Mouse (Mus musculus) brain, embryonic 14.5 days (tissue): ENCODE results near the gene Mrpl10. TPM values are rescaled to one million over a fixed set of nuclear protein-coding genes. Genes with fewer than 3 reads are reported as not detected.

Experiments
- DNase-seq: peaks from one replicate; pipeline ENCODE4 v3.0.0-alpha.2; 2011; ENCODE audit warnings: low read depth
- CTCF ChIP-seq: fragments of 200-500 bp; IDR thresholded peaks from 2 replicates; pipeline ENCODE4 v1.5.1; 2012; ENCODE audit warnings: inconsistent platforms, mild to moderate bottlenecking, moderate library complexity, borderline replicate concordance; ENCODE audit not compliant: insufficient read depth, insufficient read length; ENCODE audit errors: extremely low read depth
- POLR2A ChIP-seq: fragments of 200-500 bp; IDR thresholded peaks from 2 replicates; pipeline ENCODE4 v1.6.1; 2012; ENCODE audit warnings: mild to moderate bottlenecking, inconsistent platforms, borderline replicate concordance; ENCODE audit not compliant: poor library complexity, insufficient read depth, insufficient read length, severe bottlenecking; ENCODE audit errors: extremely low read depth
- polyA plus RNA-seq: library from polyadenylated mRNA; depleted of rRNA; stranded (reverse); fragments of >200 nt; gene quantifications from 2 replicates; pipeline ENCODE4 v1.2.3, GENCODE M21; 2012; rRNA removed

Mrpl10 gene
- polyA plus RNA-seq, result 60.4 and 68.8 TPM in 2 replicates

DNA sequence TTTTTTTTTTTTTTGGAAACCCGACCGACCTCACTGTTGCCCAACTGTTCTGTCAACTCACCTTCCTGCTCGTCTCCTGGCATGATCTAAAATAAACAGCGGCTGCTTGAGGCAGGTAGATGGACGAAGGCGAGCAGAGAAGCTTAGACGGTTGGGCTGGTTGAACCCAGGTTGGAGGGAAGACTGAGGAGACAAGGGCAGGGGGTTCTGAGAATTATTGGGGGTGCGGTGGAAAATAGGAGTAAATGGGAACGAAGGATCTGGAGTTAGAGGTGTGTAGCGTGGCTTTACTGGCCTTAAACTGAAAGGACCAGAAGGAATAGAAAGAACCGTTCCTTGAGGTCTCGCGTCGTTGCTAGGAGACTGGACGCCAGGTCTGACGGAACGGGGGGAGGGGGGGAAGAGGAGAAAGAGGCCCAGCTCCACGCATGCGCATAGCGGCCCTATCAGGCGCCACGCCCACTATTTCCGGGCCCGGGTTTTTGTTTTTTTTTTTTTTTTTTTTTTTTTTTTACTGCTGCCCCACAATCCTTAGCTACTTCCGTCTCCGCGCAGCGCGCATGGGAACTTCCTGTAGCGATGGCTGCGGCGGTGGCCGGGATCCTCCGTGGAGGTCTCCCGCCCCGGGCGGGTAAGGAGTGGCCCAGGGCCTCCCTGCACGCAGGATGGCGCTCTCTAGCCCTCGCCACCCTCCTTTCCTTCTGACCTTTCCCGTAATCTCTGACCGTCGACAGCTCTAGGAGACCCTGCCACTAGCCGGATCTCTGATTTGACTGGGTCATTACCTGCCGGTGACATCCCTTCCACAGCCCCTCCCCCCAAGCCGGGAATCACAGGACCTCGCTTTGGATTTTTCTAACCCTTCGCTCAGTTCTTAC, at the start of gene Mrpl10, which contains the start of gene Lrrc46:
Mrpl10 (plus strand) TSS at position 539 of the 878 bp plus-strand sequence.
Lrrc46 (minus strand) TSS at position 386 of the 878 bp plus-strand sequence.
- TF ChIP-seq CTCF (no peak), POLR2A (peak; percentile 56; the same call in 1 of the 2 replicates)
- peak; percentile 98 for DNase-seq

DNA sequence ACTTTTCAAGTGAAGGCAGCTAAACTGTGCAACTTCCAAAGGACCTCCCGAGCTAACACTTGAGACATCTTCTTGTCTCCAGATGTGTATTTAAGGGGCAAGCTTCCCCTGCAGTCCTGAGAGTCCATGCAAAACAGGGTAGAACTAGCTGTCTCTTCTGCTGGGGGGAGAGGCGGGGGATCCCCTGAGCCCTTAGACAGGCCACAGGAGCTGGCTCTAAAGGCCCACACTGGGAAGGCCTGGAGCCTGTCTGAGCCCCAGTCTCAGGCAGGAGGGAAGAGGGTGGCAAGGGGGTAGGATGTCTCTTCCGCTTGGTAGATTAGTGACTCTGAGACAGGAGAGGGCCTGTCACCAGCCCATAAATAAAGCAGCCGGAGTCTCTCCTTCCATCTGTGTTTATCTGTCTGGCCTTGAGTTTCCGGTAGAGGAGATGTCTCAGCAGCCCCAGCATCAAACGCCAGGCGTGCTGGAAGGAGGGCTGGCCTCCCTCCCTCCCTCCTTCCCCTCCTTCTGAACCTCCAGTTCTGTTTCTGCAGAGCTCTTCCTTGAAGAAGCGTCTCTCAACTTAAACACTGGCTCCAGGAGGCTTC, 48.5 kb upstream of the Mrpl10 start:
- no peak for DNase-seq
- TF ChIP-seq POLR2A, result no peak
- TF ChIP-seq CTCF, result no peak

DNA sequence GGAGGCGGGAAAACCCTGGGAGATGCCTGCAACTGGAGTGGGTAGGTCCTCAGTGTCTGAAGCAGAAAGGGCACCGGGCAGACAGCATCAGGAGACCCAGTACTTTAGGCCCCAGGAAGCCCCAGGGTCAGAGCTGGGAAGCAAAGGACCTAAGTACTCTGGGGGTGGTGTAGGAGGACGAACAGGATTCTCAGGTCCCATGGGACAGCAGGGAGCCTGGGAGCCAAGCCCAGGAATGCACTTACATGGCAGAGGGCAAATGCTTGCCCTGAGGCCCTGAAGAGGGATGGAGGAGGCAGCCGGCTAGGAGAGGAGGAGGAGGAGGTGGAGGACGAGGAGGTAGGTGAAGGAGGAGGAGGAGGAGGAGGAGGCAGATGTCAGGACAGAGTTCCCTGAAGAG, 46.3 kb upstream of the Mrpl10 start:
- no peak for DNase-seq
- no peak for TF ChIP-seq POLR2A
- no peak for TF ChIP-seq CTCF

DNA sequence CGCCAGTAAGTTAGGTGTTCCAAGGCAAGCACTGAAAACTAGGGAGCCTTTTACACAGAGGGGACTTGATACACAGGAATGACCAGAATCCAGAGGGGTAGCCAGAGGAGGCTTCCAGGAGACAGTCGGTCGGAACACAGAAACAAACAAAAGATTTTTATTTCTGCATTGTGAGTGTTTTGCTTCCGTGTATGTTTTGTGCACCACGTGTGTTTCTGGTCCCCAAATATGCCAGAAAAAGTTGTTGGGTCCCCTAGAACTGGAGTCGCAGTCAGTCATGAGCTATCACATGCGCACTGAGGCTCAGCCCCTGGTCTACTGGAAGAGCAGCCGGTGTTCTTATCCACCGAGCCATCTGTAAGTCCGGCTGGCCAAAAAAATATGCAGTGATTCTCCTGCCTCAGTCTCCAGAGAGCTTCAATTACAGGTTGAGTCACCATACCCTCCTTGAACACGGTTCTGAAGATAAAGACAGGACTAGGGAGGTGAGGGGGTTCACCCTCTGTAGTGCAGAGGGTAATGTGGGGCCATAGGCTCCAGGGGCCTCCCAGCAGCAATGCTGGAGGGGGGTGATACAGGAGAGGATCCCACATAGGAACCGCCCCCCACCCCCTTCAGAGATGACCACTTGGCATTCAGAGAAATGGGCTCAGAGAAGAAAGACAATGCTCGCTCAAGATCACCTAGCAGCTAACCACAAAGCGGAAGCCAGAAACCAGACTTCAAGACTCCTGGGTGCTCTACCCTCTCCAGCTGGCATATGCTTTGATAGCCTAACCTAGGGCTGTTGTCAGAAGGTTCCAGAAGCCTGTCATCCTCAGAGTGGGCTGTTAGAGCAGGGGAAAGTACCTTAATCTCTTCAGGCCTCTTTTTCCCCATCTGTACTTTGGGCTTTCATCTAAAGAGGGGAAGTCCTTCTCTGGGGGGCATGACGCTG, 45.3 kb upstream of the Mrpl10 start:
- TF ChIP-seq POLR2A, result no peak
- TF ChIP-seq CTCF, result no peak
- DNase-seq, result no peak

DNA sequence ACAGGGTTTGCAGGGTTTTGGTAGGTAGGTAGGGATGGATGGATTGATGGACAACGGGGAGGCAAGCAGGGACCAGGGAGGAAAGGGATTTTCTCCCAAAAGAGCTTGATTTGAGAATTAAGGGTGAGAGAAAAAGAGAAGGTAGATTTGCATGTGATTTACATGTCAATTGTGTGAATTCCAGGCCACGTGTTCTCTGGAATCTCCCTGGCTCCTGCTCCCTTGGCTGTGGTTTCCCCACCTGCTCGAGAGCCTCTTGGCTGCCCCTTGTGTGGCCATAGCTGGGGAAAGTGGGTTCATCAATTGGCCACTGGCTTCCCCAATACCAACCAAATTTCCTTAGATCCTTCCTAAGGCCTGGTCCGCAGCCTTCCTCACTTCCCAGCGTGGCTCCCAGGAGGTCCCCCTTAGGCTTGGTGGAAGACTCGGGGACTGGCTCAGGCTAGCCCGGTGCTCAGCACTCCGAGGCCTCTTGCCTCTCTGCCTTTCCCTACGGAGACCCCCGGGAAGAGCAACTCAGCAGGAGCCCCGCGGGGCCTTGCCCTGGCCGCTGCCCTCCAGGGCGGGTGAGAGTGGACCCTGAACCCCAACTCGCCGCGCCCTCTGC, 44.5 kb upstream of the Mrpl10 start:
- DNase-seq, result peak; percentile 76
- TF ChIP-seq CTCF, result no peak
- TF ChIP-seq POLR2A, result no peak

DNA sequence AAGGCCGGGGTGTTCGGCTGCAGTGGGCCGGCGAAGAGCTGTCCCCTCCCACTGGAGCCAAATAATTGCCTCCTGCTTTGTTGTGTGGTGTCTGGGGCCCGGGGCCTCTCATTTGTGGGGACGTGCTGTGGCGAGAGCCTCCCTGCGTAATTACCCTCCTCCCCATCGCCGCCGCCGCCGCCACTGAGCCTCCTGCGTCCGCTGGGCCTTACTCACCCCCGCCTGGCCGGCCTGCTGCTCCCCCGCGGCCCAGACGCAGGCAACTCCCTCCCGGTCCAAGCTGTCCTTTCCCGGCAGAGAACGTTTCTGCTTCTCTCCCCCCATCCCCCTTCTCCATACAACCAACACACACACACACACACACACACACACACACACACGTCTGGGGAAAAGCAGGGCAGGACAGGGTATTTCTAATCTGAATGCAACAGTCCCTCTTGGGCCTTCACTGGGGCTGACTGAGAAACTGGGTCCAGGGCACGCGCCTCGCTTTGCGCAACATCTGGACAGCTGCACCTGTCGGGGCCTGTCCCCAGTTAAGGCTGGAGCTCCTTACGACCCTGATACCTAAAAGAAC, 43.9 kb upstream of the Mrpl10 start:
- peak; percentile 74 for DNase-seq
- no peak for TF ChIP-seq CTCF
- TF ChIP-seq POLR2A, result no peak

DNA sequence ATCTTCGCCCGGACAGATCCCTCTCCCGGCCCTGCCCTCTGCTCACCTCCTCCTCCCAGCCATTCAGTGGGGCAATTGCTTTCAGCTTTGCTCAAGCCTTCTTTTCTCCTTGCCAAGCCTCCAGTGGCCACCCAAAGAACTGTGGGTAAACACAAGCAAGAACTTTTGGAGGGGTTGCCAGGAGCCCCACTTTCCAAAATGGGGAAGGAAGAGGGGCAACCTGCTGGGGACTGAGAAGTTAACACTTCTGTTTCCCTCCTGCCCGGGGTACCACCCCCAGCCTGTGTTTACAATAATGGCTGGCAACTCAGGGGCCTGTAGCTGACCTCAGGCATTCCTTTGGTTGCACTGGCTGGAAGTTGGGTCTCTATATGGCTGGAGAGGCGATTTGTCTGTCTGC, 38.2 kb upstream of the Mrpl10 start:
- TF ChIP-seq POLR2A (no peak), CTCF (no peak)

DNA sequence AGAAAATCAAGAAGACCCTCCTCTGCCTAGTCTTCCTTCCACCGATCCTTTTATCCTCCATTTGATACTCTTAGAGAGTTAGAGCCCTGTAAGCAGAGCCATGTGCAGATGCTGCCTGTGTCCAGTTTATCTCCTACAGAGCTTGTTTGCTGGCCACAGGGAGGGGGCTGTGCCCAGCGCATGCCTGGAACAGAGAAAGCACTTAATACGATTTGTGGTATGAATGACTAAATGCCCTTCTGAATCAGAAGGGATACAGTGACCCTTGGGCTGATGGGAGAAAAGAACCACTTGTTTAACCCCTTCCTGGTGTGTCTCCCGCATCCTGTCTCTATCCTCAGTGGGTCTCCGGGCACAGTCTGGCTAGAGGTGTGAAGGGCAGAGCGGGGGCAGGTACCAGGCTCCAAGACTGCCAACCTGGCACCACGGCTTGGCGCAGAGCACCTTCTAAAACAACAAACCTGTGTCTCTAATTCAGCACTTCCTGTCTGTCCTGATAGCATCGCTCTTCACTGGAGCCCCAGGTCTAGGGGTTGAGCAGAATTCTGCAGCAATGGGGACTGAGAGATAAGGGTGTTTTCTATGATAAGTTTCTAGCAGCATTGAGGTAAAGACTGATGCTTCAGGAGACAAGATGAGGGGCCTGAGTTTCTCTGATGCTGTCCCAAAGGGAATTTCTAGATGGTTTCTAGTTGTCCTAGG, 34.1 kb upstream of the Mrpl10 start:
- DNase-seq, result no peak
- no peak for TF ChIP-seq CTCF
- no peak for TF ChIP-seq POLR2A

More for the DNA sequence above, 38.2 kb upstream of the Mrpl10 start:
- no peak for DNase-seq

DNA sequence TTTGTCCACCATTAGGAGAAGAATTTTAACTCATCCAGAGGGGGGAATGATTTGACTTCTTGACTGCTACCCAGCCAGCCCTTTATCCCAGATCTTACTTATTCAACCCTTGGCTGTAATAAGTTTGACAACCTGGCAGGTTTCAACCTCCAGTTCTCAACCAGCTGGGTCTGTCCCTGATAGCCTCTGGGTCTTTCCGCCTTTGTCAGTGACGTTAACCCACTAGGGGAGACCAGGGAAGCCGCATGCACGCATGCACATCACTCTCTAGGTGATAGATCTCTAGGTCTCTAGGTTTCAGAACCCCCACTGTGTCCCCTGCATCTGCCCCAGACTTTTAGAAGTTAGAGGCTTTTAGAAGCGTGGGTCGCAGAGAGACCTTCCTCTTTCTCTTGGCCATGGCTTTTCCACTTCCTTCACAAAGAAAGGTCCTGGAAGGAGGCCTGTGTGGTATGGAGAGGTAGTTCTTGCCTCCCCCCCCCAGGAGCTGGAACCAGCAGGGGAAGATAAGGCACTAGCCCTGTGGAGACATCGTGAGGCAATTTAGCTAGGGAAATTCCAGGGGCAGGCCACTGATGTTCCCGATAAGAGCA, 32.1 kb upstream of the Mrpl10 start:
- DNase-seq, result no peak
- TF ChIP-seq POLR2A (no peak), CTCF (no peak)
